Mouse (Mus musculus) T-helper 1 cell (primary cell): ENCODE measurements at regions not wholly inside any gene's neighbourhood (a gene's known extent, or its start where the extent isn't known, plus 50 kb on each side); places are given as distances from the start of the nearest gene placed in this dataset.

Experiments used
- in situ Hi-C: fragments of 300-600 bp; cut with MboI, MseI; formaldehyde crosslinking; loops from one replicate; pipeline ENCODE4 v1.15.1; 2025; ENCODE audit warnings: high pct_unique_total_duplicates

DNA sequence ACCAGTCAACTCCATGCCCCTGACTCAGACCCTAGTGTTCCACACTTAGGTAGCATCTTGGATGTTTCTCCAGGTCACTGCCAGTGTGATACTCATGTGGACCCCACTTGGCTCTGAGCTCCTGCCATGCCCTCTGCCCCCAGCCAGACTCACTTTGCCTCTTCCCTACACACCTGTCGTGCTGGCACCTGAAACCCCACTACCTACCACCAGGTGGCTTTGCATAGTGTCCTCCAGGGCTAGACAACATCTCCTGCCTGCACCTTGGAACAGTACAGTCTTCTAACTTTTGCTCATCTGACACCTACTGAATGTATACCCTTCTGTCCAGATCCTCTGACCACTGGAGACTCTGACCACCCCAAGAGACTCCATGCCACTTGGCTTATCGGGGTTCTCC is 80.6 kb downstream of the Fam53a start:
- in situ Hi-C loops: no loop called here

DNA sequence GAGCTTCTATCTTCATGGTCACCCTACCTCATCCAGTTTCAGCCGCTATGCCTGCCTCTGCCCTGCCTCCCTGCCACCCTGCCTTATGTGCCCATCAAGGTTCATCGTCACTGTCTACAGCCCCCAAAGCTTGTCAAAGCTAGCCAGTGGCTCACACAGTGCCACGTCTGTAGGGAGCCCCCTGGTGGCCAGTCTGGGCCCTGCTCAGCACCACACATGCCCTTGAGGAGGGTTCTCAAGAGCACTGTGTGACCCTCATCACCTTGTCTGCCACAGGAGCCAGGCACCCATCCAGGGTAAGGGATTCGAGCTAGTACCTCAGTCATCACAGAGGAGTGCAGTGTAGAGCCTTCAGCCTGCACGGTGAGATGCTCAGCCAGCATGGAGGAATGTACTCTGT is 86.1 kb downstream of the Fam53a start:
- in situ Hi-C loops: no loop called here

DNA sequence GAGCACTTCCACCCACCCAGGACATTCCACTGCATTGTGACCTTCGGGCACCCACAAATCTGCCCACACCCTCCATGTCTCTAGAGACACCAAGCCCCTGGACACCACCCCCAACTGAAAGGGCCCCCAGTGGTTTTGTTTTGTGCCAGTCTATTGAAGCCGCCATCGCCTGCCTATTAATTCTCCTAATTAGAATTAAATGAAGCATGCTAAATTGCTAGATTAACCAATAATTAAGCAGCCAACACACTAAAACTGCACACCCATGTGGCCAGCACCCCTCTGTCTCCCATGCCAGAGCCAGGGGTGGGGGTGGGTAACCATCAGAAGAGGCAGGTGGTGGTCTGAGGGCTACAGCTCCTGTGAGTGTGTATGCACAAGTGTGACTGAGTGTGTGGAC is 86.8 kb downstream of the Fam53a start:
- in situ Hi-C loops: no loop called here

DNA sequence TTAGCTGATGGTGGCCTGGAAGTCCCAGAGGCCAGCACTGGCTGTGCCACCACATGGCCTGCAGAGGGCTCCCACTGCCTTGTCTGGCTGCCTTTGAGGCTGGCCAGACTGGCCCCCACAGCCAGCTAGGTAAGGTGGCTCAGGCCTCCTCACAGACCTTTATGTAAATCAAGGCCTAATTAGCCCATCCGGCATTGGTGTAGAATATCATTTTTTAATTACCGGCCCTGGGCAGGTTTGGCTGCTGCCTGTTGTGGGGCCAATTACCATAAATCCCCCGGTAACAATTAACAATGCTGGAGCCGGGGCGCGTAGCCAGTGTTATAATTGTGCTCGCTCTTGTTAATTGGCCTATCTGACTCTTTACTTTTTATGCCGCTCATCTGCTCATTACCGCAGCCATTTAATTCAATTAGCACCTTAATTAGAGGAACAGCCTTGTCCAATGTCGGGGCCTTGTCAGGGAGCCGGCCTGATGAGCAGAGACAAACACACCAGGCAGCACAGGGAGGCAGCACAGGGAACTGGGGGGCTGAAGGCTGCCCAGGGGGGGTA is 87.4 kb downstream of the Fam53a start:
- in situ Hi-C loops: no loop called here

DNA sequence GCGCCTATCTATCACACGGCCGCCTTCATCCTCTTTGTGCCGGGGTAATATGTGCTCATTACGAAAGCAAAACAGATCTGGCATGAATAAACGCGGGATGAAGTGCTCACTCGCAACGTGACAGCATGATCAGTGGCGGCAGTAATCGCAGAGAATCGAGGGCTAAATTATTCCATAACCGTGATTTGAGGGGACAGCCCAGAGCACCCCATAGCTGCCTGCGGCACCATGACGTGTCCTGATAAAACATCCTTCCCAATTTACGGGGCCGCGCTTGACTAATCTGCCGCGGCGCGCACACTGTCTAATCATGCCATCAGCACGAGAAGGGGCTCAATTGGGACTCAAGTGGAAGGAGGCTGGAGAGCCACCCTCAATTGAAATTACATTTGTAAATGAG is 89.2 kb downstream of the Fam53a start:
- in situ Hi-C loops: no loop called here

DNA sequence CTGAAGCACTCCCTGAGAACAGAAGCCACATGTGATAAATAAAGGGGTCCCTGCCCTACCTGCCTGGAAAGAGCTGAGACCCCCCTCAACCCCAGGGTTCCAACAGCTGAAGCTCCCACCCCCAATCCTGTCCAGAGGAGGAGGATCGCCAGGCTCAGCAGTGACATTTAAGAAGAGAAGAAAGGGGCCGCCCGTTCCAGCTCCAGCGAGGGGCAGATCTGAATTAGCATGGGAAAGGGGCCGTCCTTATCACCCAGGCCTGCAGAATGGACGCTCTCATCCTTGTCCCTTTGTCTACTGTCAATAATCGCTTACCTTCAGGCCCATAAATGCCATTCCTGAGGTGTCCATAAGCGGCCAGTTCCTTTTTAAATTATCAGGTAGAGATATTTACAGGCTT is 92.0 kb downstream of the Fam53a start:
- in situ Hi-C loops: loop anchor here (10.0 kb wide), 2 partner anchors 787 to 1263 kb away; no protein-coding TSS in a partner anchor

DNA sequence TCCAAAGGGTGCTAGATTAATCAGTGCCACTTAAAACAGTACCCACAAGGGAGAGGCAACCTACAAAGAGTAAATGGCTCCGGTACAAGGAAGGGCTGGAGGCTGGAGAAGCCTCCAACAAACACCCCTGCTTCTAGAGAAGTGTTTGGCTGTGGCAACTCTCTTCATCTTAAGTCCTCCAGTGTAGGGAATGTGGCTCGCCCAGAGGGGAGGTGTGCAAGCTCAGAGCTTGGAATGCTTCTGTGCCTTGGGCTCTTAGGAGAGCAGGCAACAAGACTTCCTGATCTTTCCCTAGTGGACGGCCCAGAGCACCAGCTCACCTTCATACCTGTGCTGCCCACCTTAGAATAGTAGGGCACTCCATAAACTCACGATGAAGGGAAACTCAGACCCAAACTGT is 92.4 kb downstream of the Fam53a start:
- in situ Hi-C loops: loop anchor here (10.0 kb wide), 2 partner anchors 788 to 1262 kb away; no protein-coding TSS in a partner anchor

DNA sequence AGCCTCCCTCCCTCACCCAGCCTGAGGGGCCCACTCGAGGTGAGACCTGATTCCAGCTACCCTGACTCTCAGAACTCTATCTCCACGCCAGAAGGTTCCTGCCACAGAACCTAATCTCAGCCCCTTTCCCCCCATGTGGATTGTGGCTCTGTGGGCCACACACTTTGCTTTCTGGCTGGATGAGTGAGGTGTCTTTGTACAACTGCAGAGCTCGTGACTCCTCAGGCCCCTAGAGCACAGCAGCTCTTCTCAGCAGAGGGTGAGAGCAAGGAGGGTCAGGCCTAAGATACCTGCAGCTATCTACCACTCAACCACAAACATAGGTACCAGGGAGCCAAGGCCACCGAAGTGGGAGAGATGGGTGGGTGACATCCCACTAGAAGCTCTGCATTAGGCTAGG is 93.2 kb downstream of the Fam53a start:
- in situ Hi-C loops: loop anchor here (10.0 kb wide), 2 partner anchors 789 to 1261 kb away; no protein-coding TSS in a partner anchor

DNA sequence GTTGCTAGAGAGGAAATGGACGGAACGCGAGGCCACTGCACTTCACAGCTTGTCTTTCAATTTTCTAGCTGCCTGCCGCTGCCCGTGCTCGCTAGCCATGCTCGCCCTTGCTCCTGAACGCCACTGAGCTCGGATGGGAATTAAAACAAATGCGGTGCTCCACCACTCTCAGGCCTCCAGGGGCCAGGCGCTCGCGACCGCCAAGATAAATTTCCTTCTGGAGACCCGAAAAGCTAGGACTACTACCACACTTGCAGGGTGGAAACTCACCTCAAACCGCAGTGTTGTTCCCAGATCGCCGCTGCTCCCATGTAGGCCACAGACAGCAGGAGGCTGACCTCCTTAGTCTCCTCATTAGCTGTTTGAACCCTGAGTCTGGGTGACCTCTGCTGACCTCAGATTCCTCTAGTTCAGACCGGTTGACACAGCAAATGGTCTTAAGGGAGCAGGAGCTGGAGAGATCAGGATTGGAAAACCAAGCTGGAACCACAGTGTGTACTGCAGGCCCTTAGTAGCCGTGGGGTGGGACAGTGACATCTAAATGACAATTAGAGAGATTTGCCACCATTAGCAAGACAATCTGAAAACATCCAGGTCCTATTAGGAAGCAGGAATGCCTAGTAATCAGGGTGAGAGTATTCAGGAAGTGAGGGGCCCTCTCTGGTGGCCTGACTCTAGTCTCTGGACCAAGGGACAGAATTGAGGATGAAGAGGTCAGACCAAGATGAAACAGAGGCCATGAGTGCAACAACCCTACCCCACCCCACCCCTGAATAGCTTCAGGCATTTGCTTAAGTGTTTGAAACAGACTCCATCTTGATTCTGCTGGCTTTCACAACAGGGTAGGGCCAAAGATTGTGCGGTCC is 94.1 kb downstream of the Fam53a start:
- in situ Hi-C loops: loop anchor here (10.0 kb wide), 2 partner anchors 789 to 1261 kb away; no protein-coding TSS in a partner anchor

DNA sequence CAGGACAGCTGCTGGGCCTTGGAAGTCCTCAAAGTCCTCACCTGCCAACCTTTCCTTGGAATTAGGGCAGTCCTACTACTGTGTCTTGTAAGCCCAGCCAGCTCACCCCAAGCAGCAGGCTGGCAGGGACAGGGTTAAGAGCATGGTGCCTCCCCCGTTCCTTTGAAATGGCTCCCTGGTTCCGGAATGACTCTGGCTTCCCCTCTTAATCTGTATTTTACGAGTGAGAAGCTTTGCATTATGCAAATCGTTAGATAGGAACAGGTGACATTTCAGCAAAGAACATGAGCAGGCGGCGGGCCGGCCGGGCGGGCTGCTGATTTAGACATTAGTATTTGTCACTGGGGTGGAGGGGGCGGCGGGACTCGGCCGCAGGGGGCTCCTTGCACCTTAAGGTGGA is 95.1 kb downstream of the Fam53a start:
- in situ Hi-C loops: loop anchor here (10.0 kb wide), 2 partner anchors 790 to 1260 kb away; no protein-coding TSS in a partner anchor

DNA sequence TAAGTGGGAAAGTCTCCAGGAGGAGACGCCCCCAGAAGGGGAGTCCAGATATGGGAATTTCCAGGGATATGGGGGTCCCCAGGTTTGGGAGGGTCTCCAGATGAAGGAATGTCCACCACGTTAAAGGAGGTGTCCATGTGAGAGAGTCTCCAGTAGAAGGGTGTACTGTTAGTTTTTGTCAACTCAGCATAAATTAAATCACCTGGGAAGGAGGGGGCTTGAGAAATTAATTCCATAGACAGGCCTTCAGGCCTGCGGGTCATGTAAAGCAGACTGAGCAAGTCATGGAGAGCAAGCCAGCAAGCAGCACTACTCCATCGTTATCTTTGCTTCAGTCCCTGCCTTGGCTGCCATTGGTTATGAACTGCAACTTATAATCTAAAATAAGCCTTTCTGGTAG is 96.2 kb downstream of the Fam53a start:
- in situ Hi-C loops: loop anchor here (10.0 kb wide), 2 partner anchors 792 to 1258 kb away; no protein-coding TSS in a partner anchor

DNA sequence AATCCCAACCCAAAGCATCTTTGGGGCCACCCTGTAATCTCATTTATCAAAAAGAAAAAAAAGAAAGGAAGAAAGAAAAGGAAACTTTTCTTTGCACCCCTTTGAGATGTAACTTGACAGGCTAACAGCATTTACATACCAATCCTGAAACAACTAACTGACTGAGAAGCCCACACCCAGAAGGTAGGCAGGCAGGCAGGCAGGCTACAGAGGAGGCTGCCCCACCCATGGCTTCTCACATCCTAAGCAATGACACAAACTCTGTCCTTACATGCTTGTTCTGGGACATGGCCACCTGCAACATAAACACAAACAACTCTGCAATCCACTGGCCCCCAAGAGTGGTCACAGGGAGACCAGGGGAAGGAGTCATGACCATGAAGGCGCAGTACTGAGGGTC is 97.5 kb upstream of the Nkx1-1 start:
- in situ Hi-C loops: loop anchor here (10.0 kb wide), 2 partner anchors 794 to 1256 kb away; no protein-coding TSS in a partner anchor

DNA sequence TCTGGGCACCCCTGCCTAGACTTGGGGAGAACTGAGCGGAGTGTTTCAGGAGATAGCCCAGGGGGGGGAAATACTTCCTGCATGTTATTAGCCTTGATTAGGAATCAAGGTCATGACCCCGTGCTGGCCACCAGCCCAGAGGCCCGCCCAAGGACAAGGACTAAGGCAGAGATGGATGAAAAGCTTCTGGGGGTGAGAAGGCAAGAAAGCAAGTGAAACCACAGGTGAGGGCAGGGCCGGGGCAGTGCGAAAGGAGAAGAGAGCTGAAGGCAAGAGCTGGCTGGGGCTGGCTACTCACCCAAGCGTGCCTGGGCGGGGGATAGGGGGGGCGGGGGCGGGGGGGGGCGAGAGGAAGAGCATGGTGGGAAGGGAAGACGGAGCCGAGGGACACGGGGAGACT is 96.0 kb upstream of the Nkx1-1 start:
- in situ Hi-C loops: loop anchor here (10.0 kb wide), 2 partner anchors 795 to 1255 kb away; no protein-coding TSS in a partner anchor

DNA sequence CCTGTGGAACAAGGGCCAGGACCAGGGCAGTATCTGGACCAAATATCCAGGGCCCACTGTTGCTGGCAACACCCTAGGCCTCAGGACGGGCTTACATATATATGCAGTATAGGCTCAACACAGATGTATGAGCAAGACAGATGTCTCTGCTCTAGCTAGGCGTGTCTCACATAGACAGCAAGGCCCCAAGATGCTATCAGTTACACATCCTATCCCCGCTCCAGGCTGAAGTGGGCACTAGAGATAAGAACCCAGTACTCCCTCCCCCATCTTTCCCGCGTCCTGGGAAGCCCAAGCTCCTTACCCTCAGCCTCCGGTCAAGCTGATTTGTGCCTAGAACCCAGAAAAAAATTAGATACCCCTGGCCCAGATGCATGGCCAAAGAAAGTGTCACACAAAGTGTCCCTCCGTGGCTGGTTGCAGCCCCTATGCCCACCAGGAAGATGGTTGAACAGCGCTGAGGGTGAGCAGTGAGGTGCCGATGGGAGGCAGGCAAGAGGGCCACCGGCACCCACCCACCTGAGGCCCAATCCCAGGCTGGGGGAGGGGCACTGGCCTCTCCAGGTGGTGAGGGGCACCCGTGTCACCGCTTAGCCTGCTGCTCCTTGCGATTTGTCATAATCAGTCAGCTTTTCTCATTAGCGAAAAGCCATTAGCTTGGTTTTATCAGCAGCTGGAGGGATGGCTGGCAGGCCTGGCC is 95.3 kb upstream of the Nkx1-1 start:
- in situ Hi-C loops: no loop called here

DNA sequence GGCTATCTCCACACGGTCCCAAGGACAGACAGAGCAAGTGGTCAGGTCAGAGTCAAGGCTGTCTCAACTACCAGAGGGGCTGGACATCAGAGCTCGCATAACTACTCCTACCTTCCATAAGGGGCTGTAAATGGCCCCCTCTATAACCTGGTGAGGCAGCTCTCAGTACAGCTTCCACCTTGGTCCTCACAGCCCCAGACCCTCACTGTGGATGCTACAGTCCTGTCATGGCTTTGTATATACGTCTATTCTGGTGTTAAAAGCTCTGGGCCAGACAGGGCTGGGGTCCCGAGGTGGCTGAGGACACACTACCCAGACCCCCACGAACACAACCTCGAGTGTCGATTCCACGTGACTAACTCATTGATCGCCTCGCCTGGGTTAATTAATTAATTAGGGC is 94.0 kb upstream of the Nkx1-1 start:
- in situ Hi-C loops: no loop called here

DNA sequence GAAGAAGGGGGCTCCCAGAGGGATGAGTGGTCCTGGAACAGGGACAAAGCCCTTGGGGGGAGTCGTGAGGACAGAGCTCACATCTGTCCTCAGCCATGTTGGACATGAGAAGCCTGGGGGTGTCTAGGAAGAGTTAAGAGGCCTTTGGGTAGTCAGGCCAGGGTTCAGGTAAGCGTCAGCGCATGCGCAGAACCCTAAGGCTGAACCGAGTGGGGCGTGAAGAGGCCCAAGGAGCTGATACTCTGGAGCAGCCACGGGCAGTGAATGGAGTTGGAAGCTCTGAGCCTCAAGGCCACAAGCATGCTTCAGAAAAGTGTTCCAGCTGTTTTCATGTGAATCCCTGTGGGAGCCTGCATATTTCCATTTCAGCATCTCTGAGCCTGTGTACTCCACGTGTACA is 93.5 kb upstream of the Nkx1-1 start:
- in situ Hi-C loops: no loop called here

DNA sequence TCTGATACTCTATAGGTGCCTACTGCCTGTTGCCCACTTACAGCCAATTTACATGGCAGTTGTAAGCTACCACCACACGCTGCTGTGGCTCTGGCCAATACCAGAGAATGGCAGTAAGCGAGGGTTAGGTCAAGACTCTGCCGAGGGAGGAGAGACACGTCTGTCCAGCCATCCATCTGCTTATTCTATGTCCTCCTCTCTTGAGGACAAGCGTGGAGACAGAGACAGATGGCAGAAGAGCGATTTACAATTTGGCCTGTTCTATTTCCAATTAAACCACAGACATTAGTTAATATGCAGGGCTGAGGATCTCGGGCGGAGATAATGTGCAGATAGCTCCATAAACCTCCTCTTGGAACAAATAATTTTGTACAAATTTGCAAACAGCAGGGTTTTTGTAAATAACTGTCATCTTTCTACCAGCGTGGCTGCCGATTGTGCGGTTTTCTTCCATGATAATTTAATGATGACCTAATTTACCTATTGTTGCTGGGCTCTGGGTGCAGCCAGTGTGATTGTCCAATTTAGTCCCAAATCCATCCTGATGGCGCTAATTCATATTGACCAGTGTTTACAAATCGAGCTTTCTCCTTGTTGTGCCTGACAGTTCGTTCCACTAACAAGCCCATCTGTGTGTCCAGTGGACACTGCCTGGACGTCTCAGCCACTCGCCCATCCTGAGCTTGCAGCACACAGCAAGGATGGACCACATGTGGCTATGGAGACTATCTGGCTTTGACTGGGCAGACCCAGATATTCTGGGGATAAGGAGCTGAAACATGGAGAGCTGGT is 88.4 kb upstream of the Nkx1-1 start:
- in situ Hi-C loops: no loop called here

DNA sequence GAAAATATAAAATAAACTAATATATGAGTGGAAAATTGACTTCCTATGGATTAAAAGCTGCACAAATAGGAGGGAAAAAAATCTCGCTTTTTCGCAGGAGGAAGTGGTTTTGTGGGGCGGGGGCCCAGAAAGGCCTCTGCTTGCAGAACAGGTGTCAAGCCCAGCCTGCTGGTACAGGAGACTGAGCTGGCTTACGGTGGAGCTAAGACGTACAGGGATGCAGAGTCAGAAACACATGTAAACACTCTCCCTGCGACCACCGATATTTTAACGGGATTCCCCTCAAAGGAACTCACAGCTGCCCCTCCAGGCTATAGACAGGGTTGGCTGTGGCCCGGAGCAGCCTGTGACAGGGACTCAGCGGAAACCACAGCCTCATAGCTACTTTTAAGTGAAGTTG is 87.1 kb upstream of the Nkx1-1 start:
- in situ Hi-C loops: no loop called here

DNA sequence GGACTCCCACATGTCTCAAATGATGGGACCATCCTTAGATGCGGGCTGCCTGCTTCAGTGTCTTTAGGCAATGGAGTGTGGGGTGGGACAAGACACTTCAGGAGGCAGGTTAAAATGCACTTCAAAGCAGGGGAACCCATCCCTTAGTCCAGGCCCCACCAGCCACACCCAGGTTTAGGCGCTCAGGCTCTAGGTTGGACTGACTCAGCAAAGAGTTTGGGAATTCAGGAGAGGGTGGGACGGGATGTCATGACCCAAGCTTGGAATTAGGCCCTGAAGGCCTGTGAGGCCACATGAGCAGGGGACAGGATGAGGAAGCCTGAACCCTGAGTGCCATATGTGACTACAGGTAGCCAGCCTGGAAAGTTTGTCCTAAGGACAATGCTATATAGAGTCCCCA is 85.6 kb upstream of the Nkx1-1 start:
- in situ Hi-C loops: no loop called here

DNA sequence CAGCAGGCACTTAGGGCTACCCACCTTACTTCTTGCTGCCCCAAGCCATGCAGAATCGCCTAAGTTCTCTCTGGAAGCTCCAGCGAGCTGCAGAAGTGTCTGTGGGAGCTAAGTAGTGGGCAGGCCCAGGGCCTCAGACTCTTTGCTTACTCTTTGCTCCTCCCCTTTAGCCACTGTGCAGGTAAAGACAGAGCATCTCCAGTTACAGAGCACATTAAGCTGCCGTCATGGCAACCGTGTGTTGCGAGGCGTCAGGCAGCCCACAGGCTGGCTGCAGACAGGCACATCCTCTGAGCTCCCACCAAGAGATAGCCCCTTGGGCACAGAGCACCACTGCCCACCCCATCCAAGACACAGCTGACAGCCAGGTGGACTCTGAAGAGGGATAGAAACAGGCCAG is 85.1 kb upstream of the Nkx1-1 start:
- in situ Hi-C loops: no loop called here

DNA sequence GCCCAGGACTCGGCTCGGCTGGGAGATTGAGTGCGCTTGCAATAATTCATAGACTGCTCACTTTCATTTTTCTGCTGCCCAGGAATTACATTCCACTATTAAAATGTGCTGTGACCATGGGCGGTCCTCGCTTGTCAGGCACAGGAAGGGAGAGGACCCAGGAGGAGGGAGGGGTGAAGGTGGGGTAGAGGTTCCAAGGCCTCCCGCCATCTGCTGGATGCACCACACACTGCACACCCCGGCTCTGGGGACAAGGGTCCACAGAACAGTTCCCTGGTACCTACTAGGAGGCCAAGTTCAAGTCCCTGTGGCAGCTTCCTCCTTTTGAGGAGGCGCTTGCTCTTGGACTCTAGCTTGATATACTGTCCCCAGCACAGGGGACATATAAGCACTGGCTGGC is 83.8 kb upstream of the Nkx1-1 start:
- in situ Hi-C loops: no loop called here
